Mouse (Mus musculus): ENCODE data around the gene Dnpep. TPM values are rescaled to one million over a fixed set of nuclear protein-coding genes. Genes with fewer than 3 reads are reported as not detected.

Dnpep gene
- total and polyA plus RNA-seq, 3 experiments, result 35.0 to 73.8 (median 50.4) TPM

- in situ Hi-C loops (cut with MboI; ENCODE audit: low pct_ligation_motif_present, low pct_unique_long_range_greater_than_20kb, low sequenced_read_pairs) (loop anchor here (5.0 to 25.0 kb wide), 2 partner anchors 128 to 218 kb away; no protein-coding TSS in a partner anchor), dilution Hi-C loops (cut with MboI; ENCODE audit: extremely low pct_ligation_motif_present, extremely low pct_unique_long_range_greater_than_20kb, low sequenced_read_pairs) (no loop called here)
- Histone ChIP-seq H3K4me1 (ENCODE audit: control insufficient read depth in 1 of 2, insufficient read depth in 2 of 2) (peaks cover 10 to 32% of the 10 kb centered on the region in 2 experiments), H3K27ac (ENCODE audit: insufficient read depth, low read depth) (no peak overlapping the region), H3K9ac (ENCODE audit: insufficient read depth, low read depth) (no peak overlapping the region), H3K4me2 (ENCODE audit: insufficient read depth, low read depth, poor library complexity, severe bottlenecking) (peak overlapping the region; percentile 44; the same call in 1 of the 2 replicates), H3K36me3 (replicated peaks in 1 of 2; ENCODE audit: control insufficient read depth in 1 of 2, insufficient read depth in 1 of 2, low read length in 1 of 2) (no peaks in the 10 kb centered on the region), H3K9me3 (replicated peaks; ENCODE audit: low read length) (peaks cover 2% of the 10 kb centered on the region), H3K79me2 (replicated peaks; ENCODE audit: control insufficient read depth, extremely low read depth, insufficient read depth, poor library complexity, severe bottlenecking) (no peaks in the 10 kb centered on the region), H3K27me3 (replicated peaks) (peaks cover 10% of the 10 kb centered on the region), H3K4me3 (replicated peaks in 1 of 3; ENCODE audit: low read depth in 2 of 3, low read length in 2 of 3, poor library complexity in 1 of 3) (no peak overlapping the region)
- TF ChIP-seq MYC (IDR thresholded peaks at IDR 0.05; ENCODE audit: low read depth, low read length) (no peak), GABPA (IDR thresholded peaks at IDR 0.05; ENCODE audit: insufficient replicate concordance, low read depth, low read length) (no peak), CHD2 (IDR thresholded peaks at IDR 0.05; ENCODE audit: low read length) (no peak), UBTF (IDR thresholded peaks at IDR 0.05; ENCODE audit: low read depth, low read length) (no peak)
- DNase-seq (ENCODE audit: extremely low read depth), result no peak
These were observed 26.7 kb upstream of the Dnpep start for GRCm38 (mm10) chr1:75344291-75345035.

GRCm38 (mm10) chr1:75342874-75343416 lies 25.2 kb upstream of the Dnpep start:
- peak; percentile 62 for DNase-seq (ENCODE audit: extremely low read depth)
- in situ Hi-C loops (cut with MboI; ENCODE audit: low pct_ligation_motif_present, low pct_unique_long_range_greater_than_20kb, low sequenced_read_pairs), result loop anchor here (25.0 kb wide), 1 partner anchor 219 kb away; no protein-coding TSS in a partner anchor
- peaks cover 10% of the 10 kb centered on the region for H3K27me3 ChIP-seq (replicated peaks)
- peak; percentile 75 to 96 for TF ChIP-seq CTCF (conservative IDR thresholded peaks at IDR 0.05 in 1 of 2, IDR thresholded peaks at IDR 0.05 in 1 of 2; ENCODE audit: low read depth in 2 of 2, low read length in 2 of 2)
- peak; percentile 78 for TF ChIP-seq ZC3H11A (IDR thresholded peaks at IDR 0.05; ENCODE audit: low read depth, low read length)
- TF ChIP-seq ZNF384 (IDR thresholded peaks at IDR 0.05; ENCODE audit: low read depth, low read length), result peak; percentile 92
- peak; percentile 69 for TF ChIP-seq IRF4 (IDR thresholded peaks at IDR 0.05; ENCODE audit: low read depth, low read length)
- peak; percentile 93 for TF ChIP-seq SMC3 (IDR thresholded peaks at IDR 0.05; ENCODE audit: low read depth, low read length)
- TF ChIP-seq MYC (IDR thresholded peaks at IDR 0.05; ENCODE audit: low read depth, low read length), result no peak
- TF ChIP-seq RAD21 (IDR thresholded peaks at IDR 0.05; ENCODE audit: low read depth, low read length), result peak; percentile 97
- TF ChIP-seq MXI1 (IDR thresholded peaks at IDR 0.05; ENCODE audit: low read depth, low read length), result no peak
- peaks cover 13 to 38% of the 10 kb centered on the region in 2 experiments for H3K4me1 ChIP-seq (ENCODE audit: control insufficient read depth in 1 of 2, insufficient read depth in 2 of 2)
- H3K4me3 ChIP-seq (replicated peaks in 1 of 3; ENCODE audit: low read depth in 2 of 3, low read length in 2 of 3, poor library complexity in 1 of 3), result no peak overlapping the region
- H3K27ac ChIP-seq (ENCODE audit: insufficient read depth, low read depth), result no peak overlapping the region
- no peaks in the 10 kb centered on the region for H3K79me2 ChIP-seq (replicated peaks; ENCODE audit: control insufficient read depth, extremely low read depth, insufficient read depth, poor library complexity, severe bottlenecking)
- H3K4me2 ChIP-seq (ENCODE audit: insufficient read depth, low read depth, poor library complexity, severe bottlenecking), result no peak overlapping the region
- dilution Hi-C loops (cut with MboI; ENCODE audit: extremely low pct_ligation_motif_present, extremely low pct_unique_long_range_greater_than_20kb, low sequenced_read_pairs), result no loop called here
- no peak overlapping the region for H3K9ac ChIP-seq (ENCODE audit: insufficient read depth, low read depth)
- H3K9me3 ChIP-seq (replicated peaks; ENCODE audit: low read length), result peaks cover 2% of the 10 kb centered on the region
- H3K36me3 ChIP-seq (replicated peaks in 1 of 2; ENCODE audit: control insufficient read depth in 1 of 2, insufficient read depth in 1 of 2, low read length in 1 of 2), result no peaks in the 10 kb centered on the region

DNA sequence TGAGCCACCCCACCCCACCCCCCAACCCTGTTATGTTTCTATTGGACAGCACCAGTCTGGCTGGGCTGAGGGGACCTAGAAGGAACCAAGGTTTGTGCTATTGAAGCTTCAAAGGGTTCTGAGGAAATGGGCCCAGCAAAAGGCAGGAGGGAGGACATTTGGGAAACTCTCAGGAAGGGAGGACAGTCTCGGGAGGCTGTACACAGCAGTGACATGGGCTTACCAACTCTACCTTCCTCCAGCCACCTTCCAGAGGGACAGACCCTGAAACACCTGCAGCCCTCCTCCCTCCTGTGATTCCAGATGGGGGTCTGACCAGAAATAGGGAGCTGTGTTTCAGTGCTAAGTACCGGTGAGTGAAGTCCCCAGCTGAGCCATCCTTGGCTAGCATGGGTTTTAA lies 22.7 kb upstream of the Dnpep start:
- peaks cover 7 to 16% of the 10 kb centered on the region in 2 experiments for H3K4me1 ChIP-seq (ENCODE audit: control insufficient read depth in 1 of 2, insufficient read depth in 2 of 2)
- H3K9ac ChIP-seq (ENCODE audit: insufficient read depth, low read depth), result no peak overlapping the region
- in situ Hi-C loops (cut with MboI; ENCODE audit: low pct_ligation_motif_present, low pct_unique_long_range_greater_than_20kb, low sequenced_read_pairs), result loop anchor here (25.0 kb wide), 1 partner anchor 222 kb away; no protein-coding TSS in a partner anchor
- dilution Hi-C loops (cut with MboI; ENCODE audit: extremely low pct_ligation_motif_present, extremely low pct_unique_long_range_greater_than_20kb, low sequenced_read_pairs), result no loop called here
- no peak for DNase-seq (ENCODE audit: extremely low read depth)
- no peak overlapping the region for H3K4me2 ChIP-seq (ENCODE audit: insufficient read depth, low read depth, poor library complexity, severe bottlenecking)
- H3K4me3 ChIP-seq (replicated peaks in 1 of 3; ENCODE audit: low read depth in 2 of 3, low read length in 2 of 3, poor library complexity in 1 of 3), result no peak overlapping the region
- H3K27ac ChIP-seq (ENCODE audit: insufficient read depth, low read depth), result no peak overlapping the region
- no peaks in the 10 kb centered on the region for H3K36me3 ChIP-seq (replicated peaks in 1 of 2; ENCODE audit: control insufficient read depth in 1 of 2, insufficient read depth in 1 of 2, low read length in 1 of 2)
- no peaks in the 10 kb centered on the region for H3K79me2 ChIP-seq (replicated peaks; ENCODE audit: control insufficient read depth, extremely low read depth, insufficient read depth, poor library complexity, severe bottlenecking)
- H3K9me3 ChIP-seq (replicated peaks; ENCODE audit: low read length), result peaks cover 2% of the 10 kb centered on the region
- H3K27me3 ChIP-seq (replicated peaks), result peaks cover 10% of the 10 kb centered on the region
- TF ChIP-seq ZC3H11A (IDR thresholded peaks at IDR 0.05; ENCODE audit: low read depth, low read length), result no peak
- no peak for TF ChIP-seq USF2 (conservative IDR thresholded peaks at IDR 0.05; ENCODE audit: low read depth, low read length)
- TF ChIP-seq TBP (conservative IDR thresholded peaks at IDR 0.05; ENCODE audit: low read depth, low read length), result no peak
- no peak for TF ChIP-seq MYC (IDR thresholded peaks at IDR 0.05; ENCODE audit: low read depth, low read length)
- TF ChIP-seq ZMIZ1 (IDR thresholded peaks at IDR 0.05; ENCODE audit: low read depth, low read length), result no peak
- no peak for TF ChIP-seq NELFE (IDR thresholded peaks at IDR 0.05; ENCODE audit: low read depth, low read length)
- TF ChIP-seq ZNF384 (IDR thresholded peaks at IDR 0.05; ENCODE audit: low read depth, low read length), result no peak
- no peak for TF ChIP-seq RCOR1 (conservative IDR thresholded peaks at IDR 0.05; ENCODE audit: low read depth, low read length)
- no peak for TF ChIP-seq NRF1 (IDR thresholded peaks at IDR 0.05; ENCODE audit: low read depth, low read length)
- no peak for TF ChIP-seq JUN (IDR thresholded peaks at IDR 0.05; ENCODE audit: insufficient read depth, low read depth, low read length)
- TF ChIP-seq TCF12 (IDR thresholded peaks at IDR 0.05; ENCODE audit: low read depth, low read length), result no peak
- TF ChIP-seq MXI1 (IDR thresholded peaks at IDR 0.05; ENCODE audit: low read depth, low read length), result no peak
- TF ChIP-seq BHLHE40 (IDR thresholded peaks at IDR 0.05; ENCODE audit: low read depth, low read length), result no peak
- TF ChIP-seq PAX5 (IDR thresholded peaks at IDR 0.05; ENCODE audit: low read length), result no peak
- no peak for TF ChIP-seq SIN3A (IDR thresholded peaks at IDR 0.05; ENCODE audit: low read length)
- no peak for TF ChIP-seq SMC3 (IDR thresholded peaks at IDR 0.05; ENCODE audit: low read depth, low read length)
- TF ChIP-seq EP300 (IDR thresholded peaks at IDR 0.05; ENCODE audit: low read length), result no peak
- TF ChIP-seq CHD2 (IDR thresholded peaks at IDR 0.05; ENCODE audit: low read length), result no peak
